Mouse (Mus musculus) neural tube, embryonic 11.5 days (tissue): ENCODE data around the gene Pla2g16. TPM values are rescaled to one million over a fixed set of nuclear protein-coding genes. Genes with fewer than 3 reads are reported as not detected.

ENCODE experiments used
- ATAC-seq: fragments of 200-750 bp; cut with Nextera tagmentation; 2 replicates; pipeline ENCODE4 v1.8.0; 2017; ENCODE audit warnings: moderate number of reproducible peaks, mild to moderate bottlenecking, moderate TSS enrichment, moderate library complexity; ENCODE audit not compliant: insufficient read depth, low FRiP score, low TSS enrichment
- DNase-seq: peaks from one replicate; pipeline ENCODE4 v3.0.0-alpha.2; 2015; ENCODE audit warnings: low spot score
- H3K27ac ChIP-seq: fragments of 300-500 bp; sonication (generic); 2 replicates; pipeline ENCODE4 v1.5.1; 2014; ENCODE audit warnings: low read depth, mild to moderate bottlenecking, low read length
- H3K27me3 ChIP-seq: fragments of 300-500 bp; sonication (generic); 2 replicates; pipeline ENCODE4 v1.6.1; 2014; ENCODE audit warnings: mild to moderate bottlenecking, low read length, mixed read lengths; ENCODE audit not compliant: control insufficient read depth, insufficient read depth
- H3K36me3 ChIP-seq: fragments of 300-500 bp; sonication (generic); 2 replicates; pipeline ENCODE4 v1.6.1; 2014; ENCODE audit warnings: mild to moderate bottlenecking, low read length, moderate library complexity, mixed read lengths; ENCODE audit not compliant: control insufficient read depth, insufficient read depth
- H3K4me1 ChIP-seq: fragments of 300-500 bp; sonication (generic); 2 replicates; pipeline ENCODE4 v1.6.1; 2014; ENCODE audit warnings: low read length, mixed read lengths; ENCODE audit not compliant: control insufficient read depth, insufficient read depth
- H3K4me2 ChIP-seq: fragments of 300-500 bp; sonication (generic); 2 replicates; pipeline ENCODE4 v1.6.1; 2014; ENCODE audit warnings: low read depth, mild to moderate bottlenecking, moderate library complexity
- H3K4me3 ChIP-seq: fragments of 300-500 bp; sonication (generic); 2 replicates; pipeline ENCODE4 v1.5.1; 2014; ENCODE audit warnings: low read depth, low read length
- H3K9ac ChIP-seq: fragments of 300-500 bp; sonication (generic); 2 replicates; pipeline ENCODE4 v1.6.1; 2014; ENCODE audit warnings: mild to moderate bottlenecking, low read length
- H3K9me3 ChIP-seq: fragments of 300-500 bp; sonication (generic); 2 replicates; pipeline ENCODE4 v1.6.1; 2016; ENCODE audit warnings: low read length; ENCODE audit not compliant: control insufficient read depth
- WGBS: fragments of 180-500 bp; shearing (Covaris S2); extraction: QIAGEN DNeasy Blood & Tissue Kit; methylation state at CpG from one replicate; pipeline ENCODE4 v1.1.7; 2014; 5-methylcytosine and 5-hydroxymethylcytosine counted together
- polyA plus RNA-seq: library from polyadenylated mRNA; unstranded; fragments of >200 nt; fragmentation: Nextera tagmentation; extraction: Ambion mirVana; gene quantifications from 2 replicates; pipeline ENCODE4 v1.2.1, GENCODE M21; 2014

The Pla2g16 gene
- polyA plus RNA-seq, 1 experiment from 2014 or later, result 5.0 TPM

DNA sequence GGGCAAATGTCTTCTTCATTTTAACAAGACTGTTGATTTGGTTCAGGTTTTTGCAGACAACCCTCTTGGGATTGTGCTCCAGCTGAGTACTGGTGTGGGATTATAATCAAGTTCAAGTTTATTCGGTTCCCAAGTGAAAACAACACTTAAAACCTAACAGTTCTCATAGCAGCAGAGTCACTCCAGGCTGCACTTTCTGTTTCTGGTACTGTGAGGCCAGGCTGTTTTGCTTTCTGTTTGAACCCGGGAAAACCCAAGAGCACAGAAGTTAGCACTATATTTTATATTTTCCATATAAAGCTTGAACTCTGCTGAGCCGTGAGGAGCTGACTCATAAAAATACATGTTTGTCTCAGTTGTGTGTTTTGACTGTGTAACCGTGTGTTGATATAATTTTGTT, 1.4 kb downstream of the Pla2g16 start:
- Histone ChIP-seq H3K36me3 (no peaks in the 10 kb centered on the region), H3K27me3 (no peaks in the 10 kb centered on the region), H3K4me3 (no peak overlapping the region), H3K9me3 (no peaks in the 10 kb centered on the region), H3K27ac (no peak overlapping the region), H3K4me2 (no peak overlapping the region), H3K9ac (no peak overlapping the region), H3K4me1 (0 out of 2 replicates have a peak, but pooled peaks cover 5% of the 10 kb centered on the region)
- DNase-seq (no peak), ATAC-seq (no peak)
- 88% methylated on average over 4 of the region's 4 CpGs for WGBS

DNA sequence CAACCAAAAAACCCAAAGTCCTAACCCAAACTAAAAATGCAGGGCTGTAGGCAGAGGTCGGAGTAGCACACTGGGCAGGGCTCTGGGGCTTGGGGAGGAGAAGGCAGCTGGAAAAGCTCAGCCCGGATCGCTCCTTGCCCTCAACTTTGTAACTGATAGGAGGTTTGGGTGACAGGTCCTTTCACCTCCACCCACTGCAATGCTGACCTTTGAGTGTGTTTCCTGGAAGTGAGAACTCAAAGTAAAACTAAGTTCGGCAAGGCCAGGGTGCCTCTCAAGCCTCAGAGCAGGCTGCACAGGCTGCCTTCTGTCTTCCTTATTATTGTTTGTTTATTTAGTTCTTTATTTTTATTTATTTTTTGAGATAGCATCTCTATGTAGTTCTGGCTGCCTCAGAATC, 2.7 kb downstream of the Pla2g16 start:
- Histone ChIP-seq H3K27me3 (no peaks in the 10 kb centered on the region), H3K27ac (no peak overlapping the region), H3K9ac (no peak overlapping the region), H3K36me3 (no peaks in the 10 kb centered on the region), H3K9me3 (no peaks in the 10 kb centered on the region), H3K4me1 (0 out of 2 replicates have a peak, but pooled peaks cover 5% of the 10 kb centered on the region), H3K4me2 (no peak overlapping the region), H3K4me3 (no peak overlapping the region)
- no peak for ATAC-seq
- DNase-seq, result no peak
- 80% methylated on average over 4 of the region's 4 CpGs for WGBS

DNA sequence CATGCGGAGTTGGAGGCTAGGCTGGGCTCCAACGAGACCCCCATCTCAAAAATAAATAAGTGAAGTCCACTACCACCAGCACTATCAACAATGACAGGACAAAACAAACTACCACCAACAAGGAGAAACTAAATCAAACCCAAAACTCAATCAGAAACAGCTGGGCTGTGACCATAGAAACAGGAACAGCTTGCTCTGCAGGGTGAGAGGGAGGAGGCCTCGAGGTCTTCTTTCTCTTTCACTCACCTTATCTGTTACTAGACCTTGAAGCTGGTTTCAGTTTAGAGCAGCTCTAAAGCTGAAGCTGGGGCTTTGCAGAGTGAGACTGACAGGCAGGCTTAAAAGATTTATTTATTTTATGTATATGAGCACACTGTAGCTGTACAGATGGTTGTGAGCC, 4.2 kb downstream of the Pla2g16 start:
- H3K9me3 ChIP-seq, result no peaks in the 10 kb centered on the region
- no peak overlapping the region for H3K4me3 ChIP-seq
- H3K27me3 ChIP-seq, result no peaks in the 10 kb centered on the region
- H3K27ac ChIP-seq, result no peak overlapping the region
- 75% methylated on average over 3 of the region's 3 CpGs for WGBS
- H3K9ac ChIP-seq, result no peak overlapping the region
- 0 out of 2 replicates have a peak, but pooled peaks cover 5% of the 10 kb centered on the region for H3K4me1 ChIP-seq
- H3K36me3 ChIP-seq, result no peaks in the 10 kb centered on the region
- ATAC-seq (no peak), DNase-seq (no peak)
- H3K4me2 ChIP-seq, result no peak overlapping the region

DNA sequence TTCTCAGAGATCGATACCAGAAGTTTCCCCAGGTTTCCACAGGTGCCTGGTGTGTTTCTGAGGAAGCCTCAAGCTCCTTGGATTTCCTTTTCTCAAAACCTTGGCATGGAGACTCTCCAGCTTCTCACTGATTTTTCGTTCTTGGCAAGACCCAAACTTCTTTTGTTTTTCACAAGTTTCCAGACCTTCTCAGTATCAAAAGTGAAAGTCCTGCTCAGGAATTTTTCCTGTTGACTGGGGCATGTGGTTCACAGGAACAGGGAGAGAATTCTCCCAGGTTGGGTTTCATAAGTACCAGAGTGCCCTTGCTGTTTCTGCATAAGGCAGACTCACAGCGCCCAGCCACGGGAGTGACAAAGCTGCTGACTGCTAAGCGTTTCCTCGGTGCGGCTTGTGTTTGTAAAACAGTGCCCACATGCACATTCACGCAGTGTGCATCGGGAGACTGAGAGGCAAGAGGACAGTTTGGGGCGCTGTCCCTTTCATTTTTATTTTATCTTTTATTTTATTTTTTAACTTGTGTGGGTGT, 5.4 kb downstream of the Pla2g16 start:
- DNase-seq (no peak), ATAC-seq (no peak)
- WGBS, result 86% methylated on average over 10 of the region's 10 CpGs
- Histone ChIP-seq H3K27ac (no peak overlapping the region), H3K4me2 (no peak overlapping the region), H3K27me3 (no peaks in the 10 kb centered on the region), H3K4me1 (0 out of 2 replicates have a peak, but pooled peaks cover 3% of the 10 kb centered on the region), H3K9ac (no peak overlapping the region), H3K9me3 (no peaks in the 10 kb centered on the region), H3K4me3 (no peak overlapping the region), H3K36me3 (no peaks in the 10 kb centered on the region)

DNA sequence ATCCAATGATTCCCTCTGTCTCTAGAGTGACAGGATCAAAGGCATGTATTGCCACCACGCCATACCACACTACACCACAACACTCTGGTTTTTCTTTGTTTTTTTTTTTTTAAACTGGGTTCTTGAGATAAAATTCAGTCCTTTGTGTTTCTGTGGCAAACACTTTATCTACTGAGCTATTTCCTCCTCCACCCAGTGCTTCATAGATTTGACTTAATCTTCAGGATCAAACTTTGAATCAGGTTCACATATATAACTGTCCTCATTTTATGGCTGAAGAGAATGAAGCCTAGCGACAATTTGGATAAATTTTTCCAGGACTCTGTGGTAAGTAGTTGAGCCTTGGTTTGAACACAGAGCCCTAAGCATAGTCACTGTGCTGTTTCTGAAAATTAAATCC, 6.4 kb downstream of the Pla2g16 start:
- no peak overlapping the region for H3K4me3 ChIP-seq
- ATAC-seq, result no peak
- no peak for DNase-seq
- H3K27ac ChIP-seq, result no peak overlapping the region
- H3K27me3 ChIP-seq, result no peaks in the 10 kb centered on the region
- no peaks in the 10 kb centered on the region for H3K9me3 ChIP-seq
- no peak overlapping the region for H3K4me2 ChIP-seq
- WGBS, result 95% methylated on average over 2 of the region's 2 CpGs
- H3K9ac ChIP-seq, result no peak overlapping the region
- H3K4me1 ChIP-seq, result no peaks in the 10 kb centered on the region
- no peaks in the 10 kb centered on the region for H3K36me3 ChIP-seq

DNA sequence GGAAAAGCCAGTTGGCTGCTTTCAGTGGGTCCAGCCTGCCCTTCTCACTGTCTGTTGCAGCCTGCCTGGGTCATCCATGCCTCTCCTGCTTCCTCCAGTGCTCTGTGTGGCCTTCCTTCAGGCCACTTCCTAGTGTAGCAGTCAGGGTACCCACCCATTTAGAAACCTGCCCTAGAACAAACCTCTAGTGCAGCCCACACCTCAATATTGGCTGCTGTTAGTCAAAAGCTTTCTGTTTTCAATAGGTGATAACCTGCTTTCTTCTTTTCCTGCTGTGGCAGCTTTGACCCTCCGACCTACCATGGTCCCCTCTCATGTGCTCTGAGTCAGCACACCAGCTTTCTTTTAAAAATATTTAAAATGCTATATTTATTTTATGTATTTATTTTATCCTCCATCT, 7.2 kb downstream of the Pla2g16 start:
- Histone ChIP-seq H3K9ac (no peak overlapping the region), H3K4me3 (no peak overlapping the region), H3K9me3 (no peaks in the 10 kb centered on the region), H3K36me3 (no peaks in the 10 kb centered on the region), H3K27ac (no peak overlapping the region), H3K4me2 (no peak overlapping the region), H3K27me3 (no peaks in the 10 kb centered on the region), H3K4me1 (no peaks in the 10 kb centered on the region)
- WGBS, result 82% methylated on average over 1 of the region's 1 CpGs
- no peak for DNase-seq
- ATAC-seq, result no peak

DNA sequence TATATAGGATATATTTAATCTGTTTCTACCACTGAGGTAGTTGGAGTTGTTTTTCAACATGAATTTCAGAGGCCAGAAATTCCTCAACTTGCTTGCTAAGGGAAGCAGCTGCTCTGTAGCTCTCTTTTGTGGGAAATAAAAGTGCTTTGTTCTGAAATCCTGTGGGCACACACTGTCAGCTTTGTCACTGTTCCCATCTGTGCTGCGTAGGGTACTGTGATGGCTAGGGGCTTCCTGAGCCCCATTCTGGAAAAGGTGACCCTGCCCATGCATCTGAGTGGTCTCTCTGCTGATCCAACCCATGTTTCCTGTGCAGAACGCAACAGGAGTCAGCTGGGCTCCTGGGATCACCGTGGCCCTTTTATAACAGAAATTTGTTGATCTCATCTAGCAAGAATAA, 9.6 kb downstream of the Pla2g16 start:
- Histone ChIP-seq H3K4me1 (no peaks in the 10 kb centered on the region), H3K9ac (no peak overlapping the region), H3K9me3 (no peaks in the 10 kb centered on the region), H3K4me3 (no peak overlapping the region), H3K4me2 (no peak overlapping the region), H3K27me3 (no peaks in the 10 kb centered on the region), H3K27ac (no peak overlapping the region), H3K36me3 (no peaks in the 10 kb centered on the region)
- no peak for ATAC-seq
- DNase-seq, result no peak
- 69% methylated on average over 3 of the region's 3 CpGs for WGBS

DNA sequence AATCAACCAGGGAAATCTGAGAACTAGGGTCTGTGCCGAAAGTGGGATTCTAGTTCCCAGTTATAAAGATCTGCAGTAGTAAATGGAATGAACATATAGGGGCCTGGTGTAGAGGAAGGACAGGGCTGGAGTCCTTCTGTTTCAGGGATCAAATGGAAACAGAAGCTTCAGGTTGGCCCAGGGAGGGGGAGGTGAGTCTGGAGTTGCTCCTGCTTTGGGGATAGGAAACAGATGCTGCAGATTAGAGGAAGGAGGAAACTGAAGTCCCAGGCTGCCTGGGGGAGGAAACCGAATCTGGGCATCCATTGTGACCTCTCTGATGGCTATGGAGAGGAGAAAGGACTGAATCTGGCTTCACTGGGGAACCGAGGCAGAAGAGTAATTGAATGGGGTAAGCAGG, 11.1 kb downstream of the Pla2g16 start:
- H3K27me3 ChIP-seq, result no peaks in the 10 kb centered on the region

DNA sequence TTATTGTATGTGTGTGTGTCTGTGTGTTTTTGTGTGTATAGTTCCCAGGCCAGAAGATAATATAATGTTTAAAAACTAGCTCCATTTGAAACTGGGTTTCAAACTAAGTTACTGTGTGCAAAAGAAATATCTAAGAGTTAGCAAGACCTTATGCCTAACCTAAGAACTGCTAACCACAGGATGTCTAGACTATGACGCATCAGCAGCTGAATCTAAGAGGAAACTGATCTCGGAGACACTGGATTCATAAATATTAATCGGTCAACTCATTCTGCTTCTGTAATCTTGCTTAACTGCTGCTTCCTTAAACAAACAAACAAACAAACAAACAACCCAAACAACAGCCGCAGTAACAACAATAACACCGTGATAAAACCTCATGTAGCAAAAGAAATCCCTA, 12.4 kb downstream of the Pla2g16 start:
- Histone ChIP-seq H3K4me1 (no peaks in the 10 kb centered on the region), H3K9me3 (no peaks in the 10 kb centered on the region), H3K9ac (no peak overlapping the region), H3K4me3 (no peak overlapping the region), H3K36me3 (no peaks in the 10 kb centered on the region), H3K4me2 (no peak overlapping the region), H3K27me3 (no peaks in the 10 kb centered on the region), H3K27ac (no peak overlapping the region)
- DNase-seq (no peak), ATAC-seq (no peak)
- whole genome bisulfite sequencing, result 89% methylated on average over 5 of the region's 5 CpGs

More for the DNA sequence above, 11.1 kb downstream of the Pla2g16 start:
- H3K4me3 ChIP-seq, result no peak overlapping the region
- H3K4me1 ChIP-seq, result no peaks in the 10 kb centered on the region
- H3K36me3 ChIP-seq, result no peaks in the 10 kb centered on the region
- WGBS, result 57% methylated on average over 3 of the region's 3 CpGs
- H3K9me3 ChIP-seq, result no peaks in the 10 kb centered on the region
- H3K4me2 ChIP-seq, result no peak overlapping the region
- ATAC-seq, result no peak
- H3K27ac ChIP-seq, result no peak overlapping the region
- DNase-seq, result no peak
- H3K9ac ChIP-seq, result no peak overlapping the region
